Mouse (Mus musculus) monocyte, adult 5-6 weeks (primary cell): ENCODE results near the gene Nedd9. TPM values are rescaled to one million over a fixed set of nuclear protein-coding genes. Genes with fewer than 3 reads are reported as not detected.

Source experiments
- ATAC-seq: fragments of 153-309, 156-312 bp; replicated peaks from 2 replicates; pipeline ENCODE4 v1.8.0; 2017; ENCODE audit warnings: mild to moderate bottlenecking; ENCODE audit not compliant: low TSS enrichment, insufficient number of reproducible peaks, severe bottlenecking, poor library complexity, low FRiP score
- total RNA-seq: library from RNA; stranded (forward); fragments of 200-1000, 200-491, 200-594 nt; gene quantifications from 3 replicates; pipeline ENCODE4 v1.2.3, GENCODE M21; 2017

Gene Nedd9
- total RNA-seq, 1 experiment from 2014 or later, result 357 TPM

GRCm38 (mm10) chr13:41459683-41460286 lies 27.4 kb downstream of the Nedd9 start:
- ATAC-seq, result peak; percentile 74

- no peak for ATAC-seq
Measured at GRCm38 (mm10) chr13:41458709-41459108, 28.5 kb downstream of the Nedd9 start.

DNA sequence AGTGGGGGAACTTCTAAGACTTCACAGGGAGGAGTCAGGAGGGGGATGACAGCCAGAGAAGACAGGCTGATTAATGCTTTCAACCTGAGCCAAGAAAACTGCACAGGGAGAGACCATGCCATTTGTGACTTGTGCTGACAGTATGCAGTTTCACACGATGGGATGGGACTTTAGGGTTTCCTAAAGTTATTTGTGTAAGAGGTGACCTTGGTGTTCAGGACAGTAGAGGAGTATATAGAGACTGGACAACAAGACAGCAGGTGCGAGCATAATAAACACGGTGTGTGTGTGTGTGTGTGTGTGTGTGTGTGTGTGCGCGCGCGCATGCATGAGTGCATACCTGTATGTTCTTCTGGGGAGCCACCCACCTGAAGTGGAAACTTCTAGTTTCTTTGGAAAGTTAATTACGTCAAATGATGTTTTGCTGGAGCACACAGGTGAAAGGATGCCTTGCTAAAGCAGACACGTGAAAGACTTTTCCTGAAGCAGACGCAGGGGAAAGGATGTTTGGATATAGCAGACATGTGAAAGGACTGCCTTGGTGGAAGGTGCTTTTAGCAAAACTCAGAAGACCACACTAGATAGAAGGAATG lies 29.3 kb downstream of the Nedd9 start:
- ATAC-seq, result no peak

DNA sequence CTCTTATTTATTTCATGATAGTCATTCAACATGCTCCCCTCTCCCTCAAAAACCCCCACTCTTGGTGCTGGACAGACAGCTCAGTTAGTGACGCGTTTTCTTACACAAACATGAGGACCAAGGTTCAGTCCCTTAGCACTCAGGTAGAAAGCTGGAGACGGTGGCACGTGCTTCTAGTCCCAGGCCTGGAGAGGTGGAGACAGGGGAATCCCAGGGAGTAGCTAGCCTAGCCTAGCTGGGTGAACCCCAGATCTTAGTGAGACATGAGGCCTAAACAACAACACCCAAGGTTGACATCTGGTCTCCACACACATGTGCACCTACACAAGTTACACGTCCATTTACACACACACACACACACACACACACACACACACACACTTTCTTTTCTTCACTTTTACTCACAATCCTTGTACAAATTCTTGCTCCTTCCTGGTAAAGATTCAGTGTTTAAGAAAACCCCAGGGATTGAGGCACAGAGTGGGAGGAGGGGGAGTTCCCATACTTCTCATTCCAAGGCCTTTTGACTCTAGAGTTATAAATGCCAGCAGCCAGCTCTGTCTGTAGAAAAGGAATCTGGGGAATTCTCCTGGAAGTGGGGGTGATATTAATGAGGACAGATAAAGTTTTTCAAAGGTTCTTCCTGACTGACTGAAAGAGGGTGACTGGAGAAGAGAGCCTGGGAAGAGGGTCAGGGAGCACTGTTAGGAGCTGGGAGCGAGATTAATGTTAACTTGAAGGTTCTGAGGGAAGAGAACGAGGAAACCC lies 29.9 kb downstream of the Nedd9 start:
- no peak for ATAC-seq

- no peak for ATAC-seq
Measured at GRCm38 (mm10) chr13:41456292-41457029, 30.7 kb downstream of the Nedd9 start.

DNA sequence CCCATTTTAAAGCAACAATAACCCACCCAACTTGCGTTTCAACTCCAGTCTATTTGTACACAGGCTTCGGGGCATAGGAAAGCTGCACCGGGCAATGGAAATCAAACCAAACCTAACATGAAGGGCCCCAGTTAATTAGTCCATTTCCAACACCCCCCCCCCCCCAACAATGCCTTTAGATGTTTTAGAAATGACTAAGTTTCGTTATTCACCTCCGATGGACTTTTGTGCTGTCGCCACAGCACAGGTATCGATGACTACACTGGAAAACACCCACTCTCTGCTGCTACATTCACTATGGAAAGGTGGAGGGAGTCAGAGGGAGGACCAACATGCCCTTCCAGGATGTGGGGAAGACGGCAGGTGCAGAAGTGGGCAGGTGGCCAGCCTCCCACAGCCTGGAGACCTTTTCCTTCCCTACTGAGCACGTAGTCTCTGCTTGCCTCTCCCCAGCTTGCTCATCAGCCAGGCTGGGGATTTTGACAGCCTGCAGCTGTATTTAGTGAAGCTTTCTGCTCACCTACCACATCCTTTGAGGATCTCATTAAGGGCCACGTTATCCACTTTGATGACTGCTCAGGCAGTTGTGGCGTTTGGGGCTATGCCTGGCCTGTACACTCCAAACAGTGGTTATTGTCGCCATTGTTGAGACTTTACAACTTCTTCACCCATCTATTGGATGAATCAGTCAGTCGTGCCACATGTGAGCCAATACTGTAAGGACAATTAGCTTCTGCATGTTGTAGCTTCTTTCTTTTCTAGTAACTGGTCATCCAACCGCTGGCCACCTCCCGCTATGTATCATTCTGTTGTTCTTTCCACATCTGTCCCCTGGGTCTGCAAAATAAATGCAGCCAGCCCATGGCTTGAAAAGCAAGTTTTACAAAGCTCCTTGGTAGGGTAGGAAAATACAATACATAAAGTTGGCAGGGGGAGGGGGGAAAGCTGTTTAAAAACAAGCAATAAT lies 33.7 kb downstream of the Nedd9 start:
- ATAC-seq, result no peak

DNA sequence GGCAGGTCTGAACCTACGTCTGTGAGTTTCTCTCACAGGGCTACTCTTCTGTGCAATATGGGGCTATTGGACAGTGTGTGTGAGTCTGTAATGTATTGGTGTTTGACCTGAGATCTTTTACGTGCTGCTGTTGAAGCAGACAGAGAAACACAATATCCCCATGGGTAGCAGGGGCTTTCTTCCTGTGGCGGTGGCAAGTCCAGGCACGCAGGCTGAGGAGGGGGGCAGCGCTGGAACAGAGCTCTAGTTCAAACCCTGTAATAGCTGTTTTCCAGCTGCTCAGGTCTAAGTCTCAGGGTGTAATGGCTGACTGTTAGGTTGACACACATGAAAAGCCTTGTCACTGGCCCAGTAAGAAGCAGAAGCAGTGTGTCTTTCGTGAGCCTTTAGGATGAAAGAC lies 36.3 kb downstream of the Nedd9 start:
- ATAC-seq, result no peak

DNA sequence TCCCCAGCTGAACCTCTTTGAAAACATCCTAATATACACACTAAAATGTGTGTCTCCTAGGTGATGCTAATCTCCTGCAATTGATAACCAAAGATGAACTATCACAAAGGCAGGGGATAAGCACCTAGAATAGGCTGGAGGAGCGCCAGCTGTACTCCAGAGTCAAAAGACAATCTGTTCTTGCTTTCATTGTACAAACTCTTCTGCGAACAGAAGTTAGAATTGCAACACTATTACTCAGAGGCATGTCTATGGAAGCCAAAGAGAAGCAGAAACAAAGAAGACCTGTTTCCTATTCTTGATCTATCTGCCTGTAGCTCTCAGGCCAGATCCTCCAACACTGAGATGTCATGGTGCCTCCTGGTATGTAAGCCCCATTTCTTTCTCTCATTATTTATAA lies 38.0 kb downstream of the Nedd9 start:
- ATAC-seq, result no peak

DNA sequence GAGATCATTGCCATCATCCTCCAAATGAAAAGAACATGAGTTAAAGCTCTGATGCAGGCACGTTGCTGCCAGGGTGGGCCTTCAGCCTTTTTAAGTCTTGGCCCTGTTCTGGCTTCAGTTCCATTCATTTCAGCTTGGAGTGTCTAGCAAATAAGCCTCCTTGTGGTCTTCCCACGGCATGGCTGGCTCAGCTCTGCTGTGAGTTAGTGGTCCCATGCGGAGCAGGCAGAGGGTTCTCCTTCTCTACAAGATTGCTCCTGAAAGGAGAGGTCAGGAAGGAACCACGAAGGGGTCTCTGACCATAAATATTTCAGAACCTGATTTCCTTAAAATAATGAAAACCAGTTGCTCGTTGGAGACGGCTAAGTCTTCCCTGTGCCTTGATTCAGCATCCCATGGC lies 40.0 kb downstream of the Nedd9 start:
- no peak for ATAC-seq

- peak; percentile 79 for ATAC-seq
Measured at GRCm38 (mm10) chr13:41446591-41446990, 40.6 kb downstream of the Nedd9 start.

DNA sequence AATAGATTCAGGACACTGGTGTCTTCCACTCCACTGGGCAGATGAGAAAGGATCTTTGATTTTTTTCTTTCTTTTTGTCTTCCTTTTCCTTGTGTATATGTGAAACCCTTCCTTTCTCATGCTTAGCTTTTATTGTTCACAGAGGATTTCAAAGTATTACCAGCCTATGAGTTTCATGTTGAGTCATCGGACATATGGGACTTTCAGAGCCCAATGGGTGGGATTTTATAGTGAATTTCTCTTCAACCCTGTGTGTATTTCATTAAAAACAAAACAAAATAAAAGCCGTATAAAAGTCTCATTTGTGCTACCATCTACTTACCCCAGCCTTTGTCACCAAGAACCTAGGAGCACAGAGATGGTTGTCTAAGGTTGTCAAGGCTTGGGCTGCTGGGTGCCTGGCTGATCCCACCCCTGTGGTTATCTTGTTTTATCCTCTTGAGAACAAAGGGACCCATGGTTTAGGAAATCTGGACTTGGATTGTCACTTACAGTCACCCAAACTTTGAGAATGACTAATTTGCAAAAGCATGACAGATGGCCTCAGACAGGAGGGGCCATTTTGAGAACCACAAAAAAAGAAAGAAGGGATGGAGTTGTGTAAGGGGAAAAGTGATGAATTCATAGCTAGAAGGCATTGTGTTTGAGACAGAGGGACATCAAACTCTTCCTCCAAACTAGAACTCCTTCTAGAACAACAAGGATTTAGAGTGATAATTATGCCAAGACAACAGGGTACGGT lies 41.9 kb downstream of the Nedd9 start:
- ATAC-seq, result no peak

DNA sequence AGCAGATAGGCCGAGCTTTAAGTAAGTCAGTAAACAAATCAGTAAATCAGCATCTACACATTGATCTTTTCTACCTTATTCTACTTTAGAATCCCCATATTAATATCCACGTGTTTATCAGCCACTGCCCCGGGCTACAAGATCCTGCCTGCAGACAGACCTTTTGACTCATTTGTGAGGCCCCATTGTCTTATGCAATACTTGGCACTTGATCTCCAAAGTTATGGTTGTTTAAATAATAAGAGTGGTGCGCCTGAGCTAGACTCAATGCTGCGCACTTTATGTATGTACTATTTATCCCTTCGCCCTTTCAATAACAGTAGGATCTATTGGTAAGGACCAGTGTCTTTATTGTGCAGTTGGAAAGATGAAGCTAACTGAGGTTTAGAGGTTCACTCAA lies 42.9 kb downstream of the Nedd9 start:
- ATAC-seq, result no peak

GRCm38 (mm10) chr13:41442145-41442544 lies 45.0 kb downstream of the Nedd9 start:
- ATAC-seq, result no peak

DNA sequence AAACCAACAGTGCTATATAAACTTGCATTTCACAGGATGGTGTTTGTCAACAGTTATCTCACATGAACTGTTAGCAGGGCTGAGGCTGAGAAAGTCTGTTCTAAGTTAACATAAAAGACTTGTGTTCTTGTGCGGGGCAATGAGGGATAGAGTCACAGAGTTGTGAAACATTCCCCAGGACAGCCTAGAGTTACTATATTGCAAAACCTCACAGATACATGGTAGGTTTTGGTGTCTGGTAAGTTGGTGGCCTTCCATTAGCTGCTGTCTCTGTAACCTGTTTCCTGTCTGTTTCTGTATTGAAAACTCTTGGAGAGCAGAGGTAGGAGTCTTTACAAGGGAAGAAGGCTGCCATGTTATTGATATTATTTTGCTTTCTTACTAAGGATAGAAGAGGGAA lies 47.0 kb downstream of the Nedd9 start:
- ATAC-seq, result no peak

DNA sequence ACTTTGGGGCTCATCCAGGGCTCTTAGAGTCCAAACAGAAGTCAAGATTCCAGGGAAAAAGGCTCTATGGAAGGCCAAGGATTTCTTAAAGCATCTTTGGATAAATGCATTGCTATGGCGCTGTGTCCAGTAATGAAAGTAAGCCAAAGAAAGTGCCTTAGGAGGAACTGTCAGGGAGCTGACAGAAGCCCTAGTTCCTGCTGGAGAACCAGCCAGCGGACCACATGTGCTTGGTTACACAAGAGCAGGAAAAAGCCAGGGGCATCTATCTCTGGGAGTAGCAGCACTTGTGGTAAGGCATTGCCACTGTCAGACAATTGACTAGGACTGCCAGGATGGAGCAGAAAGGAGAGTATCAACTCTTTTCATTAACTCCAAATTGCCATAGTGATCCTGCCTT lies 49.8 kb downstream of the Nedd9 start:
- ATAC-seq, result no peak

GRCm38 (mm10) chr13:41436731-41437130 lies 50.4 kb downstream of the Nedd9 start:
- ATAC-seq, result no peak

- ATAC-seq, result peak; percentile 72
Measured at GRCm38 (mm10) chr13:41433201-41433600, 54.0 kb downstream of the Nedd9 start.

- no peak for ATAC-seq
Measured at GRCm38 (mm10) chr13:41431795-41432194, 55.4 kb downstream of the Nedd9 start.
